Mouse (Mus musculus) heart, postnatal 25 days (tissue): ENCODE results near the gene Fsd1l. TPM values are rescaled to one million over a fixed set of nuclear protein-coding genes. Genes with fewer than 3 reads are reported as not detected.
A peak's percentile ranks its signal among the peaks of the same experiment; 100 is the strongest.
"Not testable (repeated sequence)": the region's sequence is repeated elsewhere in the genome, so short reads cannot be mapped to it uniquely, and the experiment has no call there.

Experiments used
- DNase-seq: peaks from one replicate; pipeline ENCODE4 v3.0.0; 2022; ENCODE audit warnings: low spot score
- intact Hi-C: fragments of 180-260 bp; cut with DNase I; formaldehyde crosslinking; loops from one replicate; pipeline ENCODE4 v1.15.1; 2025
- total RNA-seq, 2 experiments: library from RNA; stranded (reverse); gene quantifications; 2 replicates each; pipeline ENCODE4 v1.2.3; 2021

Gene Fsd1l
- total RNA-seq, 2 experiments from 2014 or later, result 46.3 to 46.8 TPM

GRCm38 (mm10) chr4:53623711-53624110 lies 7.6 kb upstream of the Fsd1l start:
- no peak for DNase-seq
- intact Hi-C loops, result no loop called here

GRCm38 (mm10) chr4:53624816-53625215 lies 6.5 kb upstream of the Fsd1l start:
- DNase-seq, result no peak
- intact Hi-C loops, result no loop called here

GRCm38 (mm10) chr4:53625263-53625662 lies 6.0 kb upstream of the Fsd1l start:
- intact Hi-C loops, result no loop called here
- no peak for DNase-seq

GRCm38 (mm10) chr4:53628924-53629323 lies 2.3 kb upstream of the Fsd1l start:
- intact Hi-C loops, result no loop called here
- DNase-seq, result peak; percentile 56

GRCm38 (mm10) chr4:53630963-53631315 lies 332 bp upstream of the Fsd1l start:
- DNase-seq, result no peak
- intact Hi-C loops, result no loop called here

- intact Hi-C loops, result no loop called here
These were observed 709 bp downstream of the Fsd1l start for GRCm38 (mm10) chr4:53632011-53632349.

GRCm38 (mm10) chr4:53635336-53635735 lies 4.1 kb downstream of the Fsd1l start:
- intact Hi-C loops, result no loop called here
- DNase-seq, result no peak

More at GRCm38 (mm10) chr4:53632011-53632349, 709 bp downstream of the Fsd1l start:
- no peak for DNase-seq

- intact Hi-C loops, result no loop called here
- DNase-seq, result no peak
These were observed 6.1 kb downstream of the Fsd1l start for GRCm38 (mm10) chr4:53637269-53637909.

- intact Hi-C loops, result no loop called here
- peak; percentile 20 for DNase-seq
These were observed 7.4 kb downstream of the Fsd1l start for GRCm38 (mm10) chr4:53638549-53639123.

- intact Hi-C loops, result no loop called here
- no peak for DNase-seq
These were observed 26.8 kb downstream of the Fsd1l start for GRCm38 (mm10) chr4:53658029-53658428.

- intact Hi-C loops, result no loop called here
- no peak for DNase-seq
These were observed 29.4 kb downstream of the Fsd1l start for GRCm38 (mm10) chr4:53660711-53661110.

- intact Hi-C loops, result no loop called here
- DNase-seq, result no peak
These were observed 50.8 kb downstream of the Fsd1l start for GRCm38 (mm10) chr4:53682092-53682491.

GRCm38 (mm10) chr4:53688965-53689364 lies 57.7 kb downstream of the Fsd1l start:
- intact Hi-C loops, result no loop called here
- no peak for DNase-seq

GRCm38 (mm10) chr4:53691418-53691817 lies 60.1 kb downstream of the Fsd1l start:
- intact Hi-C loops, result no loop called here

GRCm38 (mm10) chr4:53709166-53709565 lies 77.9 kb downstream of the Fsd1l start:
- intact Hi-C loops, DNase-seq: not testable (repeated sequence)

More at GRCm38 (mm10) chr4:53691418-53691817, 60.1 kb downstream of the Fsd1l start:
- no peak for DNase-seq

- no peak for DNase-seq
- intact Hi-C loops, result loop anchor here (5.0 kb wide), 1 partner anchor 108 kb away; no protein-coding TSS in a partner anchor
These were observed 78.8 kb downstream of the Fsd1l start for GRCm38 (mm10) chr4:53710021-53710420.

- no peak for DNase-seq
- intact Hi-C loops, result loop anchor here (5.0 kb wide), 1 partner anchor 108 kb away; no protein-coding TSS in a partner anchor
These were observed 79.5 kb downstream of the Fsd1l start for GRCm38 (mm10) chr4:53710555-53711328.

- no peak for DNase-seq
- intact Hi-C loops, result loop anchor here (5.0 kb wide), 1 partner anchor 111 kb away; no protein-coding TSS in a partner anchor
These were observed 82.4 kb downstream of the Fsd1l start, which contains the start of gene Fktn for GRCm38 (mm10) chr4:53713704-53714050. Fktn (plus strand) TSS chr4:53713998.

GRCm38 (mm10) chr4:53714051-53714814 lies 83.0 kb downstream of the Fsd1l start:
- DNase-seq, result peak; percentile 72
- intact Hi-C loops, result loop anchor here (5.0 kb wide), 1 partner anchor 112 kb away; no protein-coding TSS in a partner anchor

GRCm38 (mm10) chr4:53715977-53716376 lies 84.7 kb downstream of the Fsd1l start:
- intact Hi-C loops, result no loop called here
- DNase-seq, result no peak
